Mouse (Mus musculus): ENCODE results near the gene Dap. TPM values are rescaled to one million over a fixed set of nuclear protein-coding genes. Genes with fewer than 3 reads are reported as not detected.
A peak's percentile ranks its signal among the peaks of the same experiment; 100 is the strongest.

Dap gene
- total and polyA plus RNA-seq, 3 experiments, result 12.6 to 69.8 (median 15.1) TPM

DNA sequence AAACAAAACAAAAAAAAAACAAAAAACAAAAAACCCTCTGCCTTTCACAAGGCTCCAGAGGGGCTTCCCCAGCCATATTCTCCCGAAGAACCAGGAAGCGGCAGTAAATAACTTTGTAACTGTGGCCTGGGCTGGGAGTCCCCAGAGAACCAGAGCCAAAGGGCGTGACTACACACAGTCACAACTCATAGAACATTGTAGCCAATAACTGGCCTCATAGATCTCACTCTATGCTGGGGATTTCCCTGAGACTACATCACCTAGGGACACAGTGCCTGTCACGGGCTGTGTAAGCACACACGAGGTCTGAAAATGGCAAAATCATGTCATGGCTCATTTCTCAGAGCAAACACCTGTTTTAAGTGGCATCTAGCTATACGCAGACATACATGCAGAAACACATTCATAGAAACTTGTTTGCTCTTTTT, 55.5 kb downstream of the Dap start (continued):
- TF ChIP-seq ELF1 (IDR thresholded peaks at IDR 0.05; ENCODE audit: low read depth, low read length) (peak; percentile 94), JUN (IDR thresholded peaks at IDR 0.05; ENCODE audit: insufficient read depth, low read depth, low read length) (peak; percentile 59), RCOR1 (conservative IDR thresholded peaks at IDR 0.05; ENCODE audit: low read depth, low read length) (peak; percentile 21; the same call in 1 of the 2 replicates), NRF1 (IDR thresholded peaks at IDR 0.05; ENCODE audit: low read depth, low read length) (no peak), GABPA (IDR thresholded peaks at IDR 0.05; ENCODE audit: insufficient replicate concordance, low read depth, low read length) (no peak), HCFC1 (IDR thresholded peaks at IDR 0.05; ENCODE audit: low read depth, low read length) (no peak), MYC (IDR thresholded peaks at IDR 0.05; ENCODE audit: low read depth, low read length) (peak; percentile 92), JUND (conservative IDR thresholded peaks at IDR 0.05; ENCODE audit: low read depth, low read length) (peak; percentile 21; the same call in 1 of the 2 replicates), RAD21 (IDR thresholded peaks at IDR 0.05; ENCODE audit: low read depth, low read length) (no peak; the same call in 1 of the 2 replicates), ZC3H11A (IDR thresholded peaks at IDR 0.05; ENCODE audit: low read depth, low read length) (no peak), NELFE (IDR thresholded peaks at IDR 0.05; ENCODE audit: low read depth, low read length) (no peak), CHD2 (IDR thresholded peaks at IDR 0.05; ENCODE audit: low read length) (no peak), USF2 (conservative IDR thresholded peaks at IDR 0.05; ENCODE audit: low read depth, low read length) (0 out of 2 replicates have a peak, but pooled peaks have one; percentile 12), POLR2A (IDR thresholded peaks at IDR 0.05; ENCODE audit: low read depth, low read length) (peak; percentile 44; the same call in 1 of the 2 replicates)

DNA sequence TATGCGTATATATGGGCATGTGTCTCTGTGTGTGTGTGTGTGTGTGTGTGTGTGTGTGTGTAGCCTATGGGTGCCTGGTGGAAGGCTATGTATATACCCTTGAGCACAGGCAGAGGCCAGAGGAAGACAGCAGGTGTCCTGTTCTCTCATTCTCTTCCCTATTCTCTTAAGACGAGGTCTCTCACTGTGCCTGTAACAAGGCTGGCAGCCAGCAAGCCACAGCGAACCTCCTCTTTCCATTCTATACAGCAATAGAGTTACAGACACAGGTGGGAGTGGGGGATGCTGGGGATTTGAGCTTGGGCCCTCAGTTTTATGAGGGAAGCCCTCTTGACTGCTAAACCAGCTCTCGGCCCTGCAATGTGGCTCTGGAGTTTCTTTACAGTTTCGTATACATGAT, 55.9 kb downstream of the Dap start:
- Histone ChIP-seq H3K27ac (ENCODE audit: insufficient read depth, low read depth) (peak overlapping the region; percentile 79), H3K4me1 (ENCODE audit: control insufficient read depth in 1 of 2, insufficient read depth in 2 of 2) (peaks cover 20 to 61% of the 10 kb centered on the region in 2 experiments), H3K9me3 (replicated peaks; ENCODE audit: low read length) (no peaks in the 10 kb centered on the region), H3K4me3 (replicated peaks in 1 of 3; ENCODE audit: low read depth in 2 of 3, low read length in 2 of 3, poor library complexity in 1 of 3) (no peak overlapping the region), H3K4me2 (ENCODE audit: insufficient read depth, low read depth, poor library complexity, severe bottlenecking) (peak overlapping the region; percentile 46; the same call in 1 of the 2 replicates), H3K9ac (ENCODE audit: insufficient read depth, low read depth) (no peak overlapping the region), H3K79me2 (replicated peaks; ENCODE audit: control insufficient read depth, extremely low read depth, insufficient read depth, poor library complexity, severe bottlenecking) (no peaks in the 10 kb centered on the region), H3K27me3 (replicated peaks) (no peaks in the 10 kb centered on the region), H3K36me3 (replicated peaks in 1 of 2; ENCODE audit: control insufficient read depth in 1 of 2, insufficient read depth in 1 of 2, low read length in 1 of 2) (peaks cover 0 to 8% of the 10 kb centered on the region in 2 experiments)
- in situ Hi-C loops (cut with MboI; ENCODE audit: low pct_ligation_motif_present, low pct_unique_long_range_greater_than_20kb, low sequenced_read_pairs), result no loop called here
- dilution Hi-C loops (cut with MboI; ENCODE audit: extremely low pct_ligation_motif_present, extremely low pct_unique_long_range_greater_than_20kb, low sequenced_read_pairs), result no loop called here
- peak; percentile 51 for DNase-seq (ENCODE audit: extremely low read depth)
- TF ChIP-seq USF2 (conservative IDR thresholded peaks at IDR 0.05; ENCODE audit: low read depth, low read length), result no peak
- no peak; the same call in 1 of the 2 replicates for TF ChIP-seq RAD21 (IDR thresholded peaks at IDR 0.05; ENCODE audit: low read depth, low read length)
- no peak for TF ChIP-seq ETS1 (conservative IDR thresholded peaks at IDR 0.05; ENCODE audit: low read depth, low read length)
- no peak for TF ChIP-seq TBP (conservative IDR thresholded peaks at IDR 0.05; ENCODE audit: low read depth, low read length)
- TF ChIP-seq ZMIZ1 (IDR thresholded peaks at IDR 0.05; ENCODE audit: low read depth, low read length), result no peak
- no peak for TF ChIP-seq POLR2A (IDR thresholded peaks at IDR 0.05; ENCODE audit: low read depth, low read length)
- TF ChIP-seq USF1 (IDR thresholded peaks at IDR 0.05; ENCODE audit: low read depth, low read length), result no peak
- TF ChIP-seq POLR2AphosphoS2 (IDR thresholded peaks at IDR 0.05; ENCODE audit: low read depth, low read length), result no peak
- TF ChIP-seq SIN3A (IDR thresholded peaks at IDR 0.05; ENCODE audit: low read length), result no peak
- no peak for TF ChIP-seq EP300 (IDR thresholded peaks at IDR 0.05; ENCODE audit: low read length)
- TF ChIP-seq NRF1 (IDR thresholded peaks at IDR 0.05; ENCODE audit: low read depth, low read length), result no peak
- TF ChIP-seq JUN (IDR thresholded peaks at IDR 0.05; ENCODE audit: insufficient read depth, low read depth, low read length), result no peak
- TF ChIP-seq GABPA (IDR thresholded peaks at IDR 0.05; ENCODE audit: insufficient replicate concordance, low read depth, low read length), result no peak
- TF ChIP-seq MYC (IDR thresholded peaks at IDR 0.05; ENCODE audit: low read depth, low read length), result no peak
- TF ChIP-seq CTCF (conservative IDR thresholded peaks at IDR 0.05 in 1 of 2, IDR thresholded peaks at IDR 0.05 in 1 of 2; ENCODE audit: low read depth in 2 of 2, low read length in 2 of 2), result no peak
- TF ChIP-seq MAZ (IDR thresholded peaks at IDR 0.05; ENCODE audit: low read depth, low read length), result no peak
- no peak for TF ChIP-seq SMC3 (IDR thresholded peaks at IDR 0.05; ENCODE audit: low read depth, low read length)
- TF ChIP-seq BHLHE40 (IDR thresholded peaks at IDR 0.05; ENCODE audit: low read depth, low read length), result no peak
- TF ChIP-seq KAT2A (IDR thresholded peaks at IDR 0.05; ENCODE audit: insufficient replicate concordance, low read length), result no peak
- no peak for TF ChIP-seq PAX5 (IDR thresholded peaks at IDR 0.05; ENCODE audit: low read length)

All from CH12.LX (cell line).